Mouse (Mus musculus): ENCODE measurements around the gene Ecpas.

DNA sequence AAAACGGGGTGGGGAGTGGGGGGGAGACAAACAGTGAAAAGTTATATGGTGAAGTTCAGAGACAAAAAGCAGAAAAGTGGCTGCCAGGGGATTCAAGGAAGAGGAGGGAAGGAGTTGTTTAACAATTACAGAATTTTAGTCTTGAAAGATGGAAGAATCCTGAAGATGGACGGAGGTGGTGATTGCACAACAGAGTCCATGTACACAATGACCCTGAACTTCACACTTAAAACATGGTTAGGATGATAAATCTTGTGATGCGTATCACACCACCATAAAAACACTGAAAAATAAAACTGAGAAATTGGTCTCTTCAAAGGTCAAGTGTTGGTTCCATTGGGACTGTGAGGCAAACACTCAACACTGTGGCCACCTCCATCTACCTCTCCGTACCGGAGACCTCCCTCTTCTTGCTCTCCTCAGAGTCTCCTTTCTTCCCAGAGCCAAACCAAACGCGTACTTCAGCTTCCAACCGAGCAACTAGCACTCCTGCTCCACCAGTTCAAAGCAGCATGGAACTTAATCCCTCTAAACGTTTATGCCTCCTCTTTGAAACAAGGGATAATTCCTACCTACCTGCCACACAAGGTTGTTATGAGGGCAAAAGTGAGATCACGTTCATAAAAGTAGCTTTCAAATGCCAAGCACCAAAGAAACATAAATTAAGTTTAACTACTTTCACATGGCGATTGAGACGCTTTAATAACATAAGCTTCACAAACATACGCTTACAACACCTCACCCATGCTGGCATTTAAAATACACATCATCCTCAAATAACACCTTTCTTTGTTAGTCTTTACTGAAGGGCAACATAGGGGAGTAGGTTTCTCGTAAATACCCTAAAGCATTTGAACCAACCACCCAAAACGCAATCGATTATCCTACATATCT is 2.1 kb downstream of the Ecpas start:
- TF ChIP-seq CTCF (IDR thresholded peaks at IDR 0.05; ENCODE audit: insufficient read depth, low read length) = no peak
- no peak for TF ChIP-seq POLR2A (IDR thresholded peaks at IDR 0.05; ENCODE audit: borderline replicate concordance, extremely low read depth, low read depth, low read length)
